Mouse (Mus musculus) heart, postnatal 36 days (tissue): ENCODE results near the gene Thbd. TPM values are rescaled to one million over a fixed set of nuclear protein-coding genes. Genes with fewer than 3 reads are reported as not detected.
A peak's percentile ranks its signal among the peaks of the same experiment; 100 is the strongest.

ENCODE experiments used
- DNase-seq, 2 experiments: peaks; one replicate each; pipeline ENCODE4 v3.0.0; 2021 to 2022
- intact Hi-C: fragments of 180-260 bp; cut with DNase I; formaldehyde crosslinking; loops from one replicate; pipeline ENCODE4 v1.15.1; 2025
- total RNA-seq, 2 experiments: library from RNA; stranded (reverse); gene quantifications; 2 replicates each; pipeline ENCODE4 v1.2.3; 2021

The Thbd gene
- total RNA-seq, 2 experiments from 2014 or later = 38.4 to 51.7 TPM

- DNase-seq = no peak
- intact Hi-C loops = no loop called here
Observed at GRCm38 (mm10) chr2:148427553-148427952, 19.6 kb upstream of the Thbd start.

GRCm38 (mm10) chr2:148425709-148426382, 17.9 kb upstream of the Thbd start:
- no peak for DNase-seq
- intact Hi-C loops = no loop called here

- DNase-seq = no peak
- intact Hi-C loops = no loop called here
Observed at GRCm38 (mm10) chr2:148421706-148422105, 13.7 kb upstream of the Thbd start.

GRCm38 (mm10) chr2:148421112-148421511, 13.1 kb upstream of the Thbd start:
- intact Hi-C loops = no loop called here
- no peak for DNase-seq

- intact Hi-C loops = no loop called here
- no peak for DNase-seq
Observed at GRCm38 (mm10) chr2:148419776-148420175, 11.8 kb upstream of the Thbd start.

- no peak for DNase-seq
- intact Hi-C loops = no loop called here
Observed at GRCm38 (mm10) chr2:148419151-148419550, 11.2 kb upstream of the Thbd start.

GRCm38 (mm10) chr2:148409821-148410220, 1.8 kb upstream of the Thbd start:
- intact Hi-C loops = loop anchor here (5.0 kb wide), 6 partner anchors 63 to 288 kb away; no protein-coding TSS in a partner anchor
- DNase-seq = no peak

GRCm38 (mm10) chr2:148409141-148409540, 1.2 kb upstream of the Thbd start:
- intact Hi-C loops = loop anchor here (5.0 kb wide), 6 partner anchors 62 to 287 kb away; no protein-coding TSS in a partner anchor

GRCm38 (mm10) chr2:148408761-148409120, 753 bp upstream of the Thbd start:
- intact Hi-C loops = loop anchor here (5.0 kb wide), 6 partner anchors 61 to 286 kb away; no protein-coding TSS in a partner anchor
- no peak for DNase-seq

More at GRCm38 (mm10) chr2:148409141-148409540, 1.2 kb upstream of the Thbd start:
- peak; percentile 83 to 88 for DNase-seq

- intact Hi-C loops = loop anchor here (5.0 kb wide), 6 partner anchors 60 to 285 kb away; no protein-coding TSS in a partner anchor
- DNase-seq = peak; percentile 65 to 70
Observed at GRCm38 (mm10) chr2:148406971-148407869, 768 bp downstream of the Thbd start.

GRCm38 (mm10) chr2:148406160-148406970, 1.6 kb downstream of the Thbd start:
- DNase-seq = peak; percentile 46 to 62
- intact Hi-C loops = loop anchor here (5.0 kb wide), 6 partner anchors 59 to 284 kb away; no protein-coding TSS in a partner anchor

GRCm38 (mm10) chr2:148404906-148405305, 3.1 kb downstream of the Thbd start:
- DNase-seq = no peak
- intact Hi-C loops = loop anchor here (5.0 kb wide), 6 partner anchors 58 to 283 kb away; no protein-coding TSS in a partner anchor

GRCm38 (mm10) chr2:148402227-148402626, 5.8 kb downstream of the Thbd start:
- DNase-seq = no peak
- intact Hi-C loops = no loop called here

- no peak for DNase-seq
- intact Hi-C loops = loop anchor here (5.0 to 10.0 kb wide), 2 partner anchors 122 to 594 kb away; no protein-coding TSS in a partner anchor
Observed at GRCm38 (mm10) chr2:148398901-148399685, 8.9 kb downstream of the Thbd start.

- DNase-seq = peak; percentile 41 to 57
- intact Hi-C loops = loop anchor here (5.0 to 10.0 kb wide), 2 partner anchors 120 to 593 kb away; no protein-coding TSS in a partner anchor
Observed at GRCm38 (mm10) chr2:148397784-148398100, 10.2 kb downstream of the Thbd start.

- intact Hi-C loops = loop anchor here (5.0 to 10.0 kb wide), 2 partner anchors 120 to 592 kb away; no protein-coding TSS in a partner anchor
- no peak for DNase-seq
Observed at GRCm38 (mm10) chr2:148397015-148397783, 10.8 kb downstream of the Thbd start.

- intact Hi-C loops = loop anchor here (5.0 to 10.0 kb wide), 2 partner anchors 119 to 591 kb away; no protein-coding TSS in a partner anchor
- no peak for DNase-seq
Observed at GRCm38 (mm10) chr2:148396209-148396608, 11.8 kb downstream of the Thbd start.
